Mouse (Mus musculus) telencephalon, adult 2 months (tissue): ENCODE data around the gene Tmem178b.

Experiments
- DNase-seq: peaks from one replicate; pipeline ENCODE4 v3.0.0-alpha.2; 2011; ENCODE audit warnings: low read depth, low spot score

Gene Tmem178b

GRCm38 (mm10) chr6:39917729-39918128 is 44.7 kb downstream of the Tmem178b start:
- no peak for DNase-seq

GRCm38 (mm10) chr6:39919011-39919709 is 46.1 kb downstream of the Tmem178b start:
- no peak for DNase-seq

DNA sequence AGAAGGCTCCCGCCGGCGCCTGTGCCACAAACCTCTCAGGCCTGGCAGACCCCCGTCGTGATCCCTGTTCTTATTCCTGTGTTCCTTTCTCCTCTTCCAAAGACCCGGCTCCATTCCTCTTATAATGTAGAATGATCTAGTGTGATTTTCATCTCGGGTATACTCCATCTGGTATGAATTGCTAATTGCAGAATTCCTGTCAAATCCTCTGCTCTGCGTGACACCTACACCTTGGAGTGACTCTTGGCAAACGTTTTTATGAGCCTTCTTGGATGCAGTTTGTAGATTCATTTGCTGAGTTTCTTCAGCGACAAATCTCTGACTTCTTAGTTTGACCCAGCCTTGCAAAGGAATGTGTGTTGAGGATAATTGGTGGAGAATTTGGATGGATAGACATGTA is 53.4 kb downstream of the Tmem178b start:
- no peak for DNase-seq

GRCm38 (mm10) chr6:39936590-39936989 is 63.5 kb downstream of the Tmem178b start:
- DNase-seq, result no peak

- no peak for DNase-seq
Measured at GRCm38 (mm10) chr6:39940920-39941319, 67.8 kb downstream of the Tmem178b start.

DNA sequence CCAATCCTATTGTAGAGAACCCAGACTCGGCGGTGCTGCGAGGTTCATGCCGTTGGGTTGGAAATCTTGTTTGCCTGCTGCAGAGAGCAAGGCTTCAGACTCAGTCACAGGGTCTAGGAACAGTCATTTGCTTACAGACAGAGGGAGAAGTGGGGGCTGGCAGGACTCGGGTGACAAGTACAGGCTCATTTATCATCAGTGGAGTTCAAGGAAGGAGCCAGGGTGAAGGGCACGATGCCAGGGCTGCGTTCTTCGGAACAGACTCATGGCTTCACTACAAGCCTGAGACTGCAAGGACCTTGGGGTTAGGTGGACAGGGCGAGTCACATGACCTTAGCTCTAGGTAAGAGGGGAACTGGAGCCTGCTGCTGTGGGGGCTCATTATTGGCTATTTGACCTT is 71.8 kb downstream of the Tmem178b start:
- DNase-seq, result no peak

DNA sequence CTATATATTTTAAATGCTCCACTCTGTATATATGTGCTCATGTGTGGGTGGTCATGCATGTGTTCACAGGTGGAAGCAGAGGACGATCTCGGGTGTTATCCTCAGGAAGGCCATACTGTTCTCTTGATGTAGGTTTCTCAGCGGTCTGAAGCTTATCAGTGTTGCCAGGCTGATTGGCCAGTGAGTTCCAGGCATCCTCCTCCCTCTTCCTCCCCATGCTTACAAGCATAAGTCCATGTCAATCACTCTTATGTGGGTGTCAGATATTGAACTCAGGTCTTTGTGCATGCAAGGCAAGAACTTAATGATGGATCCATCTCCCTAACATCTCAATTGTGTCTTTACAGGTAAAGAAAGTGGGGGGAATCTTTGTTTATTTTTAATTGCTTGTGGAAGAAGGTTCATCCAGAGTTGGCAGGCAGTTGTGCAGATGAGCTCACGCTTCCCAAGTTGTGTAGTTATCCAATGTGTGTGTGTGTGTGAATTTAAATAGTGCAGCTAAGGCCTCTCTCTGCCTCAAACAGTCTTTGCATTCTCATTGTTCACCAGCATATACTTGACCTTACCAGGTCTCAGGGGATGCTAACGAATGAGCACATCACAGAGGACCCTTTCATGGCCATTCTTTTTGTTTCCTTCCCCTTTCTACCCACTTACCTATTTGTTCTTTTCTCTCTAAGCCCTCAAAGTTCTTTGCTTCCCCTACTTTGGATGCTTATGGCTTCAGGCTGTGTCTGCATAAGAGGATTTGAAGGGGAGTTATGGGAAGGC is 72.8 kb downstream of the Tmem178b start:
- no peak for DNase-seq

DNA sequence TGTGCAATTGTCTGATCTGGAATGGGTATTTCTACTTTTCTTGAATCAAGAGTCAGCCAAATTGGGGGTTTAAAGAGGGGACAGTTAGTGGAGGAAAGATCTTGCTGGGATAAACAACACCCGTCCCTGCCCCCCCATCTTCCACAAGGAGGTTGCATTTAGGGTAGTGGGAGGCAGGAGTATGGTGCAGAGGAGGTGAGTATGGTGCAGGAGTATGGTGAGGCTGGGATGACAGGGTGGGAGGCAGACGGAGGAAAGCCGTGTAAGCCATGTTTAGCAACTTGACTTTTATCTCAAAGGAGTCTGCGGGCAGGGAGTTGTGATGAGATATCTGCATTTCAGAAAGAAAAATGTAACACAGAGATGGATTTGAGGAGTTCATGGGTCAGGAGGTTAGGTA is 73.5 kb downstream of the Tmem178b start:
- peak; percentile 65 for DNase-seq

GRCm38 (mm10) chr6:39953951-39954350 is 80.9 kb downstream of the Tmem178b start:
- no peak for DNase-seq

GRCm38 (mm10) chr6:39955211-39955610 is 82.1 kb downstream of the Tmem178b start:
- DNase-seq, result no peak

GRCm38 (mm10) chr6:39964606-39965005 is 91.5 kb downstream of the Tmem178b start:
- DNase-seq, result no peak

DNA sequence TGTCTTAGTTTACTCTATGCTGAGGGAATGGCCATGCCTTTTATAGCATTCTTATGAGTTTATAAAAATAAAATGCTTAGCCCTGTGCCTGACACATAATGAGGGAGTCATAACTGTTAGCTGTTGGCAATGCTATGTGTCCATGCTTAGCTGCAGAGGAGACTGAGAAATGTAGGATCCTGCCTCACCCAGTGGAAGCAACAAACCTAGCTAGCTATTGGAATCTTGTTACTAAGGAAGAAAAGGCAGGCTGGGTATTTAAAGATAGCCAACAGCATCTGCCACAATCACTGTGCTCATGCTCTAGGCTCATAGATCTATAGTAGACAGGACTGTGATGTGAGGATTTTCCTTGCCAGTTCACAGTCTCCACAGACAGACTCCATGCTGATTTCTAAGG is 97.2 kb downstream of the Tmem178b start:
- DNase-seq, result peak; percentile 50

GRCm38 (mm10) chr6:39978942-39979341 is 105.9 kb downstream of the Tmem178b start:
- peak; percentile 42 for DNase-seq

- DNase-seq, result no peak
Measured at GRCm38 (mm10) chr6:39990772-39991171, 117.7 kb downstream of the Tmem178b start.

GRCm38 (mm10) chr6:39991922-39992321 is 118.9 kb downstream of the Tmem178b start:
- DNase-seq, result no peak

- DNase-seq, result no peak
Measured at GRCm38 (mm10) chr6:40006006-40006765, 133.1 kb downstream of the Tmem178b start.

DNA sequence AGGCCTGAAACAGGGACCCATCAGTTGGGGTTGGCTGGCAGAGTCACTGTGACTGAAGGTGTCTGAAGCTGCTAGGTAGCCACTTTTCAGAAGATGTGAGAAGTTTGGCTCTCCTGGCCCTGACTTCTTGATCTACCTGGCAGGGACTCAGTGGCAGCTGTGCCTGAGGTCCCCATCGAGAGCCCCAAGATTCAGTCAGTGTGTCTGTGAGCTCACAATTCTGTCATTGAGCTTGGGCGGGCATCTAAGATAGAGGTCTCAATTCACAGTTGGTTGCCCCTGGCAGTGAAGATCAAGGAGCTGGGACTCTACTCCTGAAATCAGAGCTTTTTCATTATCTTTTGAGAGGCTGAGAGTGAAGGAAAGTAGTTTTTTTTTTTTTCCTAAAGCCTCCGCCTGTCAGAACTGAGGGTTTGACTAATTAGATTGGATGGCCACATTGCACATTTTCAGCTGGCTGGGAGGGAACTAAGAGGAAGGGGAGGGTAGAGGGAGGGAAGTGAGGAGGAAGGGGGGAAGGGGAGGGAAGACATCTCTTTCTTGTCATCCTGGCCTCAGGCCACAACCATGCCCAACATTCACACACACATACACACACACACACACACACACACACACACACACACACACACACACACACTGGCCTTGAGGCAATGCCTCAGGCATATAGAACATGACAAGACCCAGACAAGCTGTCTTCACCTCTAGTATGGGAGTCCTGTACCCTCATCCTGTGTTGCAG is 135.3 kb downstream of the Tmem178b start:
- DNase-seq, result no peak

DNA sequence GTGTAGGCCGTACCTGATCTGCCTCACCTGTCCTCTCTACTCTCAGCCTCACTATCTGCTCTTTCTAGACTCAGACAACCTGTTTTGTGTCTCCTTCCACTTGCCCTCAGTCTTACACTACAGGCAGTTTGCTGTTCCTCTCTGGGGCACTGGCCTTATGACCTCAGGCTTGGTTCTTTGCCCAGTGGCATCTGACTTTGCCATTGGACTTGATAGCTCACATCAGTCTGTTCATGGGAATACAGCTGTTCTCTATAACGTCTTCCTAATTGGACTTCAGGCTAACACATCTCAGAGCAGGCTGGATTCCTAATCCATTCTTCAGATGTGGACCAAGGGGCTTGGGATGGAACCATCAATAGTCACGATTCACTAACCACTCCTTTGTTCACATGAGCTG is 136.6 kb downstream of the Tmem178b start:
- no peak for DNase-seq

- no peak for DNase-seq
Measured at GRCm38 (mm10) chr6:40011066-40011465, 138.0 kb downstream of the Tmem178b start.

DNA sequence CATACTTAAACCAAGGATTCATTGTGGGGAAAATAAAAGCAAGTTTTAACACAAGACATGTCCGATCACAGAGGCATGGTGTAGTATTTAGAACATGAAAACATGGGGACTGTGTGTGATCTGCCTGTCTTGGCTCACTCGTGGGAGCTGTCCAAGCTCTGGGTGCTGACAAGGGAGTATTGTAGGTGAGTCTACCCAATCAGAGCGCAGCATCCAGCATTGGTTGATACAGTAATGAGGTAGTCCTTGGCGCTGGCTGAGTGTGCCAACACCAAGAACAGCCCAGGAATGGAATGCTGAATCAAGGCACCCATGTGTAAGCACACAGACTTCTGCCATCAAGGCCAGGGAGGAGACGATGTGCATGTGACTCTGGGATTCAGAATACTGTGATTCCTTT is 138.5 kb downstream of the Tmem178b start:
- no peak for DNase-seq

GRCm38 (mm10) chr6:40013407-40013806 is 140.3 kb downstream of the Tmem178b start:
- no peak for DNase-seq

DNA sequence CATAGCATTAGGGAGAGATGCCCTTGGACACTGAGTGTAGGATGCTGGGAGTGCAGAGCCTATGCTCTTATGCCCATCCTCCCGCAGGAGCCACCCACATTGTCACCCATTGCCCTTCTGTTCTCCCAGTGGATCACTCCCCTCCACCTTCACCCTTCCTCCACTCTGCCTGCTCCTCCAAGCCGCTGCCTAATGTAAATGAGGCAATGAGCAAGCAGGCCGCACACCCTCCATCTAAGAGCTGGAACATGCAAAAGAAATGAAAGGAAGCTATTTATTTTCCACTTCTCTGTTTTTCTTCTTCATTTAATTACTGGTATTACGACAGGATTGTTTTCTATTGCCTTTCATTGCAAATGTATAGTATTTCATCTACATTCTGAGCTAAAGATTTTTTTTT is 142.1 kb downstream of the Tmem178b start:
- no peak for DNase-seq
